Mouse (Mus musculus) kidney, adult 2 months (tissue): ENCODE results near the gene Megf11. TPM values are rescaled to one million over a fixed set of nuclear protein-coding genes. Genes with fewer than 3 reads are reported as not detected.
A peak's percentile ranks its signal among the peaks of the same experiment; 100 is the strongest.

Experiments
- DNase-seq: peaks from one replicate; pipeline ENCODE4 v3.0.0; 2021
- H3K27ac ChIP-seq: fragments of 200-500 bp; 2 replicates; pipeline ENCODE4 v1.5.1; 2012; ENCODE audit warnings: low read depth, low read length, control low read depth, inconsistent platforms; ENCODE audit not compliant: insufficient read depth
- H3K27me3 ChIP-seq: fragments of 200-500 bp; replicated peaks from 2 replicates; pipeline ENCODE4 v1.6.1; 2012; ENCODE audit warnings: mild to moderate bottlenecking, moderate library complexity, low read length, inconsistent platforms; ENCODE audit not compliant: control insufficient read depth, insufficient read depth
- H3K36me3 ChIP-seq: fragments of 200-500 bp; 2 replicates; pipeline ENCODE4 v1.6.1; 2012; ENCODE audit warnings: mild to moderate bottlenecking, moderate library complexity, low read length, inconsistent platforms; ENCODE audit not compliant: control insufficient read depth, insufficient read depth
- H3K4me1 ChIP-seq: fragments of 200-500 bp; 2 replicates; pipeline ENCODE4 v1.6.1; 2011; ENCODE audit warnings: low read length; ENCODE audit not compliant: control insufficient read depth, insufficient read depth
- H3K4me3 ChIP-seq: fragments of 200-500 bp; 2 replicates; pipeline ENCODE4 v1.5.1; 2011; ENCODE audit warnings: mild to moderate bottlenecking, low read depth, low read length, control low read depth; ENCODE audit not compliant: insufficient read depth
- CTCF ChIP-seq: fragments of 200-500 bp; conservative IDR thresholded peaks from 2 replicates; pipeline ENCODE4 v1.5.1; 2011; ENCODE audit warnings: low read depth, mild to moderate bottlenecking, control low read depth, low read length, moderate library complexity, mixed read lengths; ENCODE audit not compliant: insufficient read depth, insufficient read length
- POLR2A ChIP-seq: fragments of 200-500 bp; IDR thresholded peaks from one replicate; pipeline ENCODE4 v1.6.1; 2011; ENCODE audit warnings: low read depth, low read length, control low read depth
- WGBS: fragments of 180-500 bp; shearing (Covaris S2); methylation state at CpG from one replicate; pipeline ENCODE4 v1.1.7; 2018; 5-methylcytosine and 5-hydroxymethylcytosine counted together
- polyA plus RNA-seq: library from polyadenylated mRNA; depleted of rRNA; stranded (reverse); fragments of >200 nt; gene quantifications from 2 replicates; pipeline ENCODE4 v1.2.3, GENCODE M21; 2012; rRNA removed

Gene Megf11
- polyA plus RNA-seq, result 0.16 and 0.23 TPM in 2 replicates

- no peaks in the 10 kb centered on the region for H3K4me1 ChIP-seq
- no peaks in the 10 kb centered on the region for H3K36me3 ChIP-seq
- peak within 1 kb of the TSS; percentile 18 for H3K4me3 ChIP-seq
- TF ChIP-seq POLR2A, result no peak
- TF ChIP-seq CTCF, result no peak
- H3K27ac ChIP-seq, result no peak within 1 kb of the TSS
- H3K27me3 ChIP-seq, result peaks cover 7% of the 10 kb centered on the region
- WGBS, result under 1% methylated on average over 92 of the region's 93 CpGs
- no peak for DNase-seq
Observed at GRCm38 (mm10) chr9:64385511-64386465, at the start of gene Megf11. TSS of gene Megf11 (plus strand) at chr9:64385626.

- no peak for DNase-seq
- no peaks in the 10 kb centered on the region for H3K4me1 ChIP-seq
- H3K27me3 ChIP-seq, result no peaks in the 10 kb centered on the region
- H3K27ac ChIP-seq, result no peak overlapping the region
- WGBS, result 88% methylated on average over 6 of the region's 6 CpGs
- TF ChIP-seq CTCF (no peak), POLR2A (no peak)
- no peak overlapping the region for H3K4me3 ChIP-seq
- no peaks in the 10 kb centered on the region for H3K36me3 ChIP-seq
Observed at GRCm38 (mm10) chr9:64335825-64336224, 49.6 kb upstream of the Megf11 start.

- Histone ChIP-seq H3K4me1 (no peaks in the 10 kb centered on the region), H3K36me3 (no peaks in the 10 kb centered on the region), H3K27me3 (no peaks in the 10 kb centered on the region), H3K4me3 (no peak overlapping the region), H3K27ac (peak overlapping the region; percentile 98; the same call in 1 of the 2 replicates)
- WGBS, result 31% methylated on average over 8 of the region's 8 CpGs
- TF ChIP-seq POLR2A (no peak), CTCF (no peak)
- DNase-seq, result no peak
Observed at GRCm38 (mm10) chr9:64339361-64339760, 46.1 kb upstream of the Megf11 start.

- DNase-seq, result peak; percentile 79
- WGBS, result under 1% methylated on average over 85 of the region's 85 CpGs
Observed at GRCm38 (mm10) chr9:64340351-64341253, 44.8 kb upstream of the Megf11 start.

GRCm38 (mm10) chr9:64341254-64341566, 44.2 kb upstream of the Megf11 start, which contains the start of gene Dis3l:
TSS of gene Dis3l (minus strand) at chr9:64341288.
- TF ChIP-seq POLR2A (no peak), CTCF (no peak)
- 4% methylated on average over 16 of the region's 16 CpGs for WGBS
- no peak for DNase-seq
- Histone ChIP-seq H3K4me1 (no peaks in the 10 kb centered on the region), H3K27ac (peak within 1 kb of the TSS; percentile 98), H3K27me3 (no peaks in the 10 kb centered on the region), H3K4me3 (peak within 1 kb of the TSS; percentile 90), H3K36me3 (no peaks in the 10 kb centered on the region)

More at GRCm38 (mm10) chr9:64340351-64341253, 44.8 kb upstream of the Megf11 start:
- Histone ChIP-seq H3K36me3 (no peaks in the 10 kb centered on the region), H3K4me3 (peak overlapping the region; percentile 90), H3K27me3 (no peaks in the 10 kb centered on the region), H3K27ac (peak overlapping the region; percentile 98), H3K4me1 (no peaks in the 10 kb centered on the region)
- no peak for TF ChIP-seq CTCF
- TF ChIP-seq POLR2A, result peak; percentile 58

GRCm38 (mm10) chr9:64341671-64342070, 43.8 kb upstream of the Megf11 start:
- no peak overlapping the region for H3K27ac ChIP-seq
- no peaks in the 10 kb centered on the region for H3K36me3 ChIP-seq
- WGBS, result 63% methylated on average over 8 of the region's 8 CpGs
- no peaks in the 10 kb centered on the region for H3K4me1 ChIP-seq
- H3K27me3 ChIP-seq, result no peaks in the 10 kb centered on the region
- H3K4me3 ChIP-seq, result 0 out of 2 replicates have a peak overlapping the region, but pooled peaks have one; percentile 90
- no peak for TF ChIP-seq POLR2A
- no peak for TF ChIP-seq CTCF
- DNase-seq, result no peak
